Mouse (Mus musculus) heart, postnatal 25 days (tissue): Measurements from ENCODE around the gene Cxcr2. TPM values are rescaled to one million over a fixed set of nuclear protein-coding genes. Genes with fewer than 3 reads are reported as not detected.

Source experiments
- DNase-seq: peaks from one replicate; pipeline ENCODE4 v3.0.0; 2022; ENCODE audit warnings: low spot score
- intact Hi-C: fragments of 180-260 bp; cut with DNase I; formaldehyde crosslinking; loops from one replicate; pipeline ENCODE4 v1.15.1; 2025
- microRNA-seq: library from miRNA; unstranded; fragments of <30 nt; microRNA quantifications from one replicate; pipeline ENCODE4 v1.2.0, GENCODE M21; 2022
- total RNA-seq, 2 experiments: library from RNA; stranded (reverse); gene quantifications; 2 replicates each; pipeline ENCODE4 v1.2.3; 2021

Gene Cxcr2
- total RNA-seq, 2 experiments from 2014 or later = 0.10 to 0.11 TPM

GRCm38 (mm10) chr1:74192711-74193110 lies 38.9 kb downstream of the Cxcr2 start:
- no peak for DNase-seq
- intact Hi-C loops = no loop called here

GRCm38 (mm10) chr1:74194445-74194844 lies 40.7 kb downstream of the Cxcr2 start, which contains the start of gene Cxcr1:
TSS of gene Cxcr1 (minus strand) at chr1:74194631.
- no peak for DNase-seq
- intact Hi-C loops = no loop called here

- intact Hi-C loops = loop anchor here (5.0 kb wide), 1 partner anchor 294 kb away; no protein-coding TSS in a partner anchor
- DNase-seq = no peak
Observed at GRCm38 (mm10) chr1:74195961-74196360, 42.2 kb downstream of the Cxcr2 start.

GRCm38 (mm10) chr1:74196621-74197419 lies 43.0 kb downstream of the Cxcr2 start:
- intact Hi-C loops = loop anchor here (5.0 kb wide), 1 partner anchor 295 kb away; no protein-coding TSS in a partner anchor
- no peak for DNase-seq

GRCm38 (mm10) chr1:74197726-74198470 lies 44.1 kb downstream of the Cxcr2 start:
- no peak for DNase-seq
- intact Hi-C loops = loop anchor here (5.0 kb wide), 1 partner anchor 296 kb away; no protein-coding TSS in a partner anchor

- DNase-seq = no peak
- intact Hi-C loops = loop anchor here (5.0 kb wide), 1 partner anchor 297 kb away; no protein-coding TSS in a partner anchor
Observed at GRCm38 (mm10) chr1:74199046-74199445, 45.3 kb downstream of the Cxcr2 start.

- intact Hi-C loops = no loop called here
- DNase-seq = no peak
Observed at GRCm38 (mm10) chr1:74201048-74201844, 47.5 kb downstream of the Cxcr2 start.

GRCm38 (mm10) chr1:74203457-74203856 lies 49.7 kb downstream of the Cxcr2 start:
- intact Hi-C loops = no loop called here
- no peak for DNase-seq

GRCm38 (mm10) chr1:74205881-74206280 lies 52.1 kb downstream of the Cxcr2 start:
- DNase-seq = no peak
- intact Hi-C loops = loop anchor here (2.0 to 5.0 kb wide), 5 partner anchors 56 to 247 kb away; partner anchors contain the start of genes Aamp, Catip and Pnkd

- intact Hi-C loops = loop anchor here (2.0 to 5.0 kb wide), 3 partner anchors 56 to 246 kb away; partner anchors contain the start of genes Aamp and Pnkd
- no peak for DNase-seq
Observed at GRCm38 (mm10) chr1:74206642-74207041, 52.9 kb downstream of the Cxcr2 start.

- intact Hi-C loops = loop anchor here (2.0 to 5.0 kb wide), 3 partner anchors 54 to 245 kb away; partner anchors contain the start of genes Aamp and Pnkd
- no peak for DNase-seq
Observed at GRCm38 (mm10) chr1:74207906-74208305, 54.1 kb downstream of the Cxcr2 start.

GRCm38 (mm10) chr1:74208941-74209340 lies 55.2 kb downstream of the Cxcr2 start:
- no peak for DNase-seq

More at GRCm38 (mm10) chr1:74208941-74209340, 55.2 kb downstream of the Cxcr2 start:
- intact Hi-C loops = loop anchor here (5.0 kb wide), 1 partner anchor 53 kb away; no protein-coding TSS in a partner anchor

Small RNA genes lying within 50 kb of the gene (microRNA-seq; reads per million reads assigned to microRNA genes)
- not detected for gene Mir1928

Other genes starting within 250 kb of the Cxcr2 start
- 100 to 1,000 TPM; 679 to 701 TPM for gene Tns1, start 29.5 kb upstream of the Cxcr2 start, total RNA-seq
- gene Rufy4, start 28.4 kb upstream of the Cxcr2 start, total RNA-seq = 1 to 10 TPM; 1.1 to 1.5 TPM
- not detected for gene Cxcr1, start 40.6 kb downstream of the Cxcr2 start, total RNA-seq
- 100 to 1,000 TPM; 134 to 140 TPM for gene Arpc2, start 82.1 kb downstream of the Cxcr2 start, total RNA-seq
- gene Gpbar1, start 124.6 kb downstream of the Cxcr2 start, total RNA-seq = not detected
- gene Aamp, start 130.7 kb downstream of the Cxcr2 start, total RNA-seq = 10 to 100 TPM; 87.5 to 94.8 TPM
- 100 to 1,000 TPM; 160 to 161 TPM for gene Pnkd, start 130.9 kb downstream of the Cxcr2 start, total RNA-seq
- 10 to 100 TPM; 38.4 to 41.5 TPM for gene Tmbim1, start 151.6 kb downstream of the Cxcr2 start, total RNA-seq
- gene Catip, start 208.1 kb downstream of the Cxcr2 start, total RNA-seq = under 1 TPM; 0.18 to 0.28 TPM
- 1 to 10 TPM; 2.5 to 3.2 TPM for gene Slc11a1, start 221.2 kb downstream of the Cxcr2 start, total RNA-seq
- 100 to 1,000 TPM; 123 to 139 TPM for gene Ctdsp1, start 237.5 kb downstream of the Cxcr2 start, total RNA-seq